Mouse (Mus musculus) stomach, embryonic 14.5 days (tissue): ENCODE measurements around the gene Rchy1. TPM values are rescaled to one million over a fixed set of nuclear protein-coding genes. Genes with fewer than 3 reads are reported as not detected.

ENCODE experiments used
- ATAC-seq: fragments of 200-750 bp; cut with Nextera tagmentation; 2 replicates; pipeline ENCODE4 v1.8.0; 2017; ENCODE audit warnings: low read depth, moderate TSS enrichment; ENCODE audit not compliant: insufficient number of reproducible peaks, insufficient read depth, low FRiP score
- H3K27ac ChIP-seq: fragments of 300-500 bp; sonication (generic); 2 replicates; pipeline ENCODE4 v1.5.1; 2014; ENCODE audit warnings: mild to moderate bottlenecking, low read length, moderate library complexity, mixed read lengths
- H3K27me3 ChIP-seq: fragments of 300-500 bp; sonication (generic); 2 replicates; pipeline ENCODE4 v1.6.1; 2014; ENCODE audit warnings: low read length, control low read depth, mixed read lengths; ENCODE audit not compliant: control insufficient read depth, insufficient read depth
- H3K36me3 ChIP-seq: fragments of 300-500 bp; sonication (generic); 2 replicates; pipeline ENCODE4 v1.6.1; 2014; ENCODE audit warnings: mild to moderate bottlenecking, control low read depth, low read length, moderate library complexity, mixed read lengths; ENCODE audit not compliant: control insufficient read depth, insufficient read depth
- H3K4me1 ChIP-seq: fragments of 300-500 bp; sonication (generic); 2 replicates; pipeline ENCODE4 v1.6.1; 2014; ENCODE audit warnings: low read length, control low read depth, mixed read lengths; ENCODE audit not compliant: control insufficient read depth, insufficient read depth
- H3K4me2 ChIP-seq: fragments of 300-500 bp; sonication (generic); replicated peaks from 2 replicates; pipeline ENCODE4 v1.6.1; 2014; ENCODE audit warnings: low read depth, low read length, control low read depth
- H3K4me3 ChIP-seq: fragments of 300-500 bp; sonication (generic); 2 replicates; pipeline ENCODE4 v1.5.1; 2014; ENCODE audit warnings: low read depth, low read length, control low read depth
- H3K9ac ChIP-seq: fragments of 300-500 bp; sonication (generic); replicated peaks from 2 replicates; pipeline ENCODE4 v1.6.1; 2014; ENCODE audit warnings: low read depth, mild to moderate bottlenecking, control low read depth, low read length, moderate library complexity, mixed read lengths
- H3K9me3 ChIP-seq: fragments of 300-500 bp; sonication (generic); 2 replicates; pipeline ENCODE4 v1.6.1; 2016; ENCODE audit warnings: low read depth, low read length, control low read depth; ENCODE audit not compliant: control insufficient read depth
- WGBS: fragments of 180-500 bp; shearing (Covaris S2); extraction: QIAGEN DNeasy Blood & Tissue Kit; methylation state at CpG from one replicate; pipeline ENCODE4 v1.1.7; 2014; 5-methylcytosine and 5-hydroxymethylcytosine counted together
- polyA plus RNA-seq: library from polyadenylated mRNA; unstranded; fragments of >200 nt; fragmentation: Nextera tagmentation; extraction: Ambion mirVana; gene quantifications from 2 replicates; pipeline ENCODE4 v1.2.1, GENCODE M21; 2014

Rchy1 gene
- polyA plus RNA-seq, 1 experiment from 2014 or later: 68.1 TPM

- Histone ChIP-seq H3K9me3 (no peaks in the 10 kb centered on the region), H3K4me2 (no peak overlapping the region), H3K27me3 (no peaks in the 10 kb centered on the region), H3K4me3 (no peak overlapping the region), H3K4me1 (no peaks in the 10 kb centered on the region), H3K27ac (no peak overlapping the region), H3K9ac (no peak overlapping the region), H3K36me3 (no peaks in the 10 kb centered on the region)
- 61% methylated on average over 10 of the region's 10 CpGs for WGBS
- ATAC-seq: no peak
These were observed 53.8 kb downstream of the Rchy1 start for GRCm38 (mm10) chr5:91909010-91909620.

Other genes with a start within 250 kb of the Rchy1 start
- not detected in 2 replicates for gene Odaph, start 24.4 kb upstream of the Rchy1 start, polyA plus RNA-seq
- gene Cdkl2, start 80.8 kb upstream of the Rchy1 start, polyA plus RNA-seq: 4.3 and 5.0 TPM in 2 replicates
- gene G3bp2, start 120.7 kb upstream of the Rchy1 start, polyA plus RNA-seq: 205 and 218 TPM in 2 replicates
- gene Uso1, start 174.9 kb upstream of the Rchy1 start, polyA plus RNA-seq: 34.7 and 35.8 TPM in 2 replicates